Mouse (Mus musculus): ENCODE data around the gene Bche.

DNA sequence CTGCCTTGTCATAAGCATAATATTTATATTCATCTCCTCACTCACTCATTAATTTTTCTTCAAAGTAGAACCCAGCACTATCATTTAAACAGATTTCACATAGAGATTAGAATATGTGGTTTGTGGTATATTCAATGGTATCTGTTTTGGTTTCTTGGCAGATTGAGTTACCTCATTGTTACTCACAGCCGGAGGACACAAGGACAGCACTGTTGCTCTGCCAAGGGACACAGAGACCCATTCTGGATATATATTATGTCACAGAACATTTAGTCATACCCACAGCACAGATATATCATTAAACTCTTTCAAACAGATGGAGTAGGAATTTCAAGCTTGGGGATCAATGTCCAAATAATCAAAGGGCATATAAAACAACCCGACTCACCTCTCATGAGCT, 61.2 kb downstream of the Bche start:
- TF ChIP-seq POLR2A (IDR thresholded peaks at IDR 0.05; ENCODE audit: low read depth, low read length) (no peak), CTCF (IDR thresholded peaks at IDR 0.05; ENCODE audit: extremely low read depth, insufficient read depth, insufficient read length, insufficient replicate concordance) (no peak)

Measured in spleen, adult 2 months (tissue).